Mouse (Mus musculus) liver, postnatal 0 days (tissue): ENCODE data around the gene Smad9.

ENCODE experiments used
- CTCF ChIP-seq: sonication (generic); IDR thresholded peaks from 2 replicates; pipeline ENCODE4 v1.5.1; 2016; ENCODE audit warnings: antibody characterized with exemption, low read depth
- EP300 ChIP-seq: IDR thresholded peaks from 2 replicates; pipeline ENCODE4 v1.6.1; 2016; ENCODE audit warnings: antibody characterized with exemption, low read depth, mild to moderate bottlenecking

DNA sequence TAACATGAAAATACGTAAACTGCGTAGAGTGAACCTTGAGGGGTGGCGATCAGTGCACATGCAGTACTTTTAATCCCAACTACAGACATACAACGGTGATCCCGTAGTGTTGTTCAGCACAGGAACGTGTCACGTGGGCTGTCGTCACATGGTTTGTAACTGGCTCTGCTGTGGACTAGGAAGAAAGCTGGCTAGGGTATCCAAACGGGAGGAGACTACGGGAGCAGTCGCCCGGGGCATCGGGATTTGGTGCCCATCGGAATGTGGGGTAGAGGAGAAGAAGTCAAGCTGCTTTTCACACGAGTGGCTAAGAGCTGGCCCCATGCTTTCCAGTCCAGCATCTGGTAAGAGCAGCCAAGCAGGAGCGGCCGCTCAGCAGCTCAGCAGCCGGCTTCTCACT lies 9.0 kb downstream of the Smad9 start:
- TF ChIP-seq EP300 = no peak
- TF ChIP-seq CTCF = no peak
